Mouse (Mus musculus): Measurements from ENCODE around the gene Mmd2. TPM values are rescaled to one million over a fixed set of nuclear protein-coding genes. Genes with fewer than 3 reads are reported as not detected.
A peak's percentile ranks its signal among the peaks of the same experiment; 100 is the strongest.

Gene Mmd2
- polyA plus RNA-seq, 2 experiments: 6.0 to 15.5 TPM

- Histone ChIP-seq H3K9me3 (ENCODE audit: control insufficient read depth, low read length) (no peaks in the 10 kb centered on the region), H3K4me1 (replicated peaks; ENCODE audit: control insufficient read depth in 2 of 2, insufficient read depth in 2 of 2, low read length in 1 of 2) (no peaks in the 10 kb centered on the region), H3K9ac (replicated peaks) (no peak overlapping the region), H3K27me3 (ENCODE audit: control insufficient read depth, insufficient read depth, low read length) (no peaks in the 10 kb centered on the region), H3K4me2 (ENCODE audit: low read depth) (no peak overlapping the region), H3K36me3 (replicated peaks; ENCODE audit: control insufficient read depth, insufficient read depth, low read depth) (no peaks in the 10 kb centered on the region), H3K27ac (no peak overlapping the region), H3K4me3 (ENCODE audit: insufficient read depth in 1 of 2, low read depth in 2 of 2, low read length in 2 of 2) (no peak overlapping the region)
- no peak for ATAC-seq (ENCODE audit: insufficient read depth)
- WGBS (ENCODE audit: insufficient replicate concordance): 19% methylated on average over 1 of the region's 1 CpGs
- TF ChIP-seq EP300 (IDR thresholded peaks at IDR 0.05; ENCODE audit: low read depth): no peak
- no peak for TF ChIP-seq CTCF (IDR thresholded peaks at IDR 0.05; ENCODE audit: low read depth)
- no peak for DNase-seq (ENCODE audit: low read depth in 3 of 3, low spot score in 3 of 3)
These were observed 13.5 kb upstream of the Mmd2 start for GRCm38 (mm10) chr5:142622134-142622533.

GRCm38 (mm10) chr5:142621421-142621820 lies 12.8 kb upstream of the Mmd2 start:
- H3K9ac ChIP-seq (replicated peaks): no peak overlapping the region
- H3K4me2 ChIP-seq (ENCODE audit: low read depth): no peak overlapping the region
- H3K27ac ChIP-seq: no peak overlapping the region
- no peaks in the 10 kb centered on the region for H3K9me3 ChIP-seq (ENCODE audit: control insufficient read depth, low read length)
- no peak for DNase-seq (ENCODE audit: low read depth in 3 of 3, low spot score in 3 of 3)
- H3K27me3 ChIP-seq (ENCODE audit: control insufficient read depth, insufficient read depth, low read length): no peaks in the 10 kb centered on the region
- H3K4me3 ChIP-seq (ENCODE audit: insufficient read depth in 1 of 2, low read depth in 2 of 2, low read length in 2 of 2): no peak overlapping the region
- H3K4me1 ChIP-seq (replicated peaks; ENCODE audit: control insufficient read depth in 2 of 2, insufficient read depth in 2 of 2, low read length in 1 of 2): no peaks in the 10 kb centered on the region
- no peaks in the 10 kb centered on the region for H3K36me3 ChIP-seq (replicated peaks; ENCODE audit: control insufficient read depth, insufficient read depth, low read depth)
- 63% methylated on average over 2 of the region's 2 CpGs for WGBS (ENCODE audit: insufficient replicate concordance)
- TF ChIP-seq EP300 (IDR thresholded peaks at IDR 0.05; ENCODE audit: low read depth): no peak
- TF ChIP-seq CTCF (IDR thresholded peaks at IDR 0.05; ENCODE audit: low read depth): no peak
- no peak for ATAC-seq (ENCODE audit: insufficient read depth)

- DNase-seq (ENCODE audit: low read depth in 3 of 3, low spot score in 3 of 3) (no peak), ATAC-seq (ENCODE audit: insufficient read depth) (no peak)
- H3K4me1 ChIP-seq (replicated peaks; ENCODE audit: control insufficient read depth in 2 of 2, insufficient read depth in 2 of 2, low read length in 1 of 2): no peaks in the 10 kb centered on the region
- H3K9ac ChIP-seq (replicated peaks): no peak overlapping the region
- WGBS (ENCODE audit: insufficient replicate concordance): 12% methylated on average over 5 of the region's 5 CpGs
- H3K4me3 ChIP-seq (ENCODE audit: insufficient read depth in 1 of 2, low read depth in 2 of 2, low read length in 2 of 2): no peak overlapping the region
- H3K9me3 ChIP-seq (ENCODE audit: control insufficient read depth, low read length): no peaks in the 10 kb centered on the region
- TF ChIP-seq CTCF (IDR thresholded peaks at IDR 0.05; ENCODE audit: low read depth) (peak; percentile 73), EP300 (IDR thresholded peaks at IDR 0.05; ENCODE audit: low read depth) (no peak)
- H3K27me3 ChIP-seq (ENCODE audit: control insufficient read depth, insufficient read depth, low read length): no peaks in the 10 kb centered on the region
- no peak overlapping the region for H3K4me2 ChIP-seq (ENCODE audit: low read depth)
- H3K27ac ChIP-seq: no peak overlapping the region
- H3K36me3 ChIP-seq (replicated peaks; ENCODE audit: control insufficient read depth, insufficient read depth, low read depth): no peaks in the 10 kb centered on the region
These were observed 11.3 kb upstream of the Mmd2 start for GRCm38 (mm10) chr5:142619866-142620265.

- ATAC-seq (ENCODE audit: insufficient read depth): no peak
- DNase-seq (ENCODE audit: low read depth in 3 of 3, low spot score in 3 of 3): no peak
- no peaks in the 10 kb centered on the region for H3K9me3 ChIP-seq (ENCODE audit: control insufficient read depth, low read length)
- no peaks in the 10 kb centered on the region for H3K27me3 ChIP-seq (ENCODE audit: control insufficient read depth, insufficient read depth, low read length)
- no peak overlapping the region for H3K27ac ChIP-seq
- no peak overlapping the region for H3K4me2 ChIP-seq (ENCODE audit: low read depth)
- H3K9ac ChIP-seq (replicated peaks): no peak overlapping the region
- no peaks in the 10 kb centered on the region for H3K4me1 ChIP-seq (replicated peaks; ENCODE audit: control insufficient read depth in 2 of 2, insufficient read depth in 2 of 2, low read length in 1 of 2)
- TF ChIP-seq EP300 (IDR thresholded peaks at IDR 0.05; ENCODE audit: low read depth) (no peak), CTCF (IDR thresholded peaks at IDR 0.05; ENCODE audit: low read depth) (no peak)
- H3K4me3 ChIP-seq (ENCODE audit: insufficient read depth in 1 of 2, low read depth in 2 of 2, low read length in 2 of 2): no peak overlapping the region
- no peaks in the 10 kb centered on the region for H3K36me3 ChIP-seq (replicated peaks; ENCODE audit: control insufficient read depth, insufficient read depth, low read depth)
- WGBS (ENCODE audit: insufficient replicate concordance): 34% methylated on average over 6 of the region's 6 CpGs
These were observed 7.7 kb upstream of the Mmd2 start for GRCm38 (mm10) chr5:142616326-142616725.

GRCm38 (mm10) chr5:142615638-142616037 lies 7.0 kb upstream of the Mmd2 start:
- ATAC-seq (ENCODE audit: insufficient read depth) (no peak), DNase-seq (ENCODE audit: low read depth in 3 of 3, low spot score in 3 of 3) (no peak)
- 61% methylated on average over 4 of the region's 4 CpGs for WGBS (ENCODE audit: insufficient replicate concordance)
- no peak overlapping the region for H3K27ac ChIP-seq
- TF ChIP-seq CTCF (IDR thresholded peaks at IDR 0.05; ENCODE audit: low read depth) (no peak), EP300 (IDR thresholded peaks at IDR 0.05; ENCODE audit: low read depth) (no peak)
- H3K4me3 ChIP-seq (ENCODE audit: insufficient read depth in 1 of 2, low read depth in 2 of 2, low read length in 2 of 2): no peak overlapping the region
- H3K4me1 ChIP-seq (replicated peaks; ENCODE audit: control insufficient read depth in 2 of 2, insufficient read depth in 2 of 2, low read length in 1 of 2): no peaks in the 10 kb centered on the region
- H3K9ac ChIP-seq (replicated peaks): no peak overlapping the region
- H3K9me3 ChIP-seq (ENCODE audit: control insufficient read depth, low read length): no peaks in the 10 kb centered on the region
- no peaks in the 10 kb centered on the region for H3K27me3 ChIP-seq (ENCODE audit: control insufficient read depth, insufficient read depth, low read length)
- no peak overlapping the region for H3K4me2 ChIP-seq (ENCODE audit: low read depth)
- no peaks in the 10 kb centered on the region for H3K36me3 ChIP-seq (replicated peaks; ENCODE audit: control insufficient read depth, insufficient read depth, low read depth)

Data from liver, embryonic 14.5 days (tissue).